Mouse (Mus musculus): ENCODE data around the gene Bag3. TPM values are rescaled to one million over a fixed set of nuclear protein-coding genes. Genes with fewer than 3 reads are reported as not detected.

Bag3 gene
- polyA plus RNA-seq, 1 experiment from 2014 or later = 14.2 TPM

DNA sequence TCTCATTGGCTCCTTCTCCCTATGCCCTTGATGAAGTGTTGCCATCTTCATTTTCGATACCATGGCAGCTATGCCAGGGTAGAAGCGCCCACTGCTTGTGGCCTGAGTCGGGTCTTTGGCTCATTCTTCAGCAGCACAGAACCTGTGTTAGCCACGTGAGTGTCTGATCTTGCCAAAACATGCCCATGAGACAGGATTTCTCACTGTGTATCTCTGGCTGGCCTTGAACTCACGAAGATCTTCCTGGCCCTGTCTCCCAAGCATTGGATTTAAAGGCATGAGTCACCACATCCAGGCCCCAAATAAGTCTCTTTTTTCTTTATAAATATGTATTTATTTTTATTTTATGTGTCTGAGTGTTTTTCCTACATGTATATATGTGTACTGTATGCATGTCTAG, 51.8 kb downstream of the Bag3 start:
- no peak overlapping the region for H3K9ac ChIP-seq
- H3K4me2 ChIP-seq = no peak overlapping the region
- no peaks in the 10 kb centered on the region for H3K27me3 ChIP-seq
- H3K36me3 ChIP-seq = no peaks in the 10 kb centered on the region
- H3K4me1 ChIP-seq = no peaks in the 10 kb centered on the region
- no peak overlapping the region for H3K27ac ChIP-seq
- no peaks in the 10 kb centered on the region for H3K9me3 ChIP-seq (replicated peaks)
- H3K4me3 ChIP-seq (replicated peaks) = no peak overlapping the region
- ATAC-seq (replicated peaks; ENCODE audit: low FRiP score) = no peak
- 88% methylated on average over 5 of the region's 5 CpGs for WGBS

DNA sequence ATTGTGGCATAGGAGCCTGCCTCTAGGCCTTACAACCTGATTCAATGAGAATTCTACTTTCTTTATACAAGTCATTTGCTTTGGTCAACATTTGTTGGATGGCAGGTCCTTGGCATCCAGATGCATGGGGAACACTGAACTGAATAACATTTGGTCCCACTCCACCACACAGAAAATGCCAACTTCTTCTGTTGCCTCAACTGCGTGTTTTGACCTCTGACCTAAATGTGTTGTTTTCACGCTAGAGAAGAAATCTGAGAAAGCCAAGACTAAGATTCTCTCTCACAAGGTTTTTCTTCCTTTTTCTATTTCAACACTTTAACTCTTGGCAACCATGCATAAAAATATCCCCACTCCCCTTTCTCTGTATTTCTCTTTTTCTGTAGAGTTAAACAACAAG, 52.4 kb downstream of the Bag3 start:
- no peaks in the 10 kb centered on the region for H3K27me3 ChIP-seq

DNA sequence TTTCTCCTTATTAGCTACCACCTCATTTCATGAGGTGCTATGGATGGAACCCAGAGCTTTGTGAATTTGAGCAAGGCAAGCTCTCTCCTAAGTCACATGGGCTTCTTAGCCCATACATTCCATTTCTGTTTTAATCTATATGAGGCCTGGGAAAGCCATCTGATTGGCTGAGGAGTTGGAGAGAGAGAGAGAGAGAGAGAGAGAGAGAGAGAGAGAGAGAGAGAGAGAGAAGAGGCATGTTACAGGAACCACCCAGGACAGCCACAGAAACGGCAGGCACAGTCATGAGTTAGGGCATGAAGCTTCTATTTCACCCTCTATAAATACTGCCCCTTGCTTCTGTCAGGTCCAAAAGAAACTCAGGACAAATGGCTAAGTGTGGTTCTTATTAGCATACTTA, 54.2 kb downstream of the Bag3 start:
- Histone ChIP-seq H3K36me3 (no peaks in the 10 kb centered on the region), H3K9ac (no peak overlapping the region), H3K27me3 (no peaks in the 10 kb centered on the region), H3K9me3 (replicated peaks) (no peaks in the 10 kb centered on the region), H3K27ac (no peak overlapping the region), H3K4me3 (replicated peaks) (no peak overlapping the region), H3K4me2 (no peak overlapping the region), H3K4me1 (peaks cover 4% of the 10 kb centered on the region; the same call in 1 of the 2 replicates)
- no peak for ATAC-seq (replicated peaks; ENCODE audit: low FRiP score)
- WGBS = 6% methylated on average over 1 of the region's 1 CpGs

More for the DNA sequence above, 52.4 kb downstream of the Bag3 start:
- Histone ChIP-seq H3K4me1 (no peaks in the 10 kb centered on the region), H3K27ac (no peak overlapping the region), H3K36me3 (no peaks in the 10 kb centered on the region), H3K4me2 (no peak overlapping the region), H3K9ac (no peak overlapping the region), H3K9me3 (replicated peaks) (no peaks in the 10 kb centered on the region), H3K4me3 (replicated peaks) (no peak overlapping the region)
- 33% methylated on average over 2 of the region's 2 CpGs for WGBS
- ATAC-seq (replicated peaks; ENCODE audit: low FRiP score) = no peak

DNA sequence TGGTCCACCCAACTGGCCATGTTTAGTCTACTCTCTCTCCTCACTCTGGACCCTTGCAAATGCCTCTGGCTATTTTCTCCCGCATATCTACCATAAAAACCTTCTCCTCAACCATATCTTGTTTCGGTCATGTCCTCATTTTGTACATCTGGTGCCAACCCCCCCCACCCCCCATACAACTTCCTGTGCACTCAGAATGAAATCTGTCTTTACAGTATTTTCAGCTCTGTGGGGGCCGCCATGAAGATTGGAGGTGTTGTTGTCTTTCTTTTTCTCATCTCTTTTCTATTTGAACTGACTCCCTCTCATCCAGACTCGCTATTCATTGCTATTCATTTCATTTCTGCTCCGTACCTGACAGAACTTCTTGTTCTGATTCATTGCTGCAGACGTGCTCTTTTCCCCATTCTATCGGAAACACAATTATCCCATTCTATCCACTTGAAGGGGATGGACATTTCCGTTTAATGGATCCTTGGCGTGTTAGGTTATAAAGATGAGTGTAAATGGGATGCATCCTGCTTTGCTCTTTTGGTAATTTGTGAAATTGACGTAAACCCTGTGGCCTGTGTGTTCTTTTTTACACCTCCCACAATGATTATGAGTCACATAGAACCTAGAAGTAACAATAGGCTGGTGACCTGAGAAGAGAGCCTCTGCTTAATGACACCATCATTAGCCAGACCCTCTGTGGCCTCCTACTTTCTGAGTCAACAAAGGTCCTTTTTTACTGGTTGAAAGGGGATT, 55.0 kb downstream of the Bag3 start:
- 65% methylated on average over 10 of the region's 10 CpGs for WGBS
- no peaks in the 10 kb centered on the region for H3K27me3 ChIP-seq
- no peaks in the 10 kb centered on the region for H3K9me3 ChIP-seq (replicated peaks)
- H3K4me1 ChIP-seq = peaks cover 4% of the 10 kb centered on the region; the same call in 1 of the 2 replicates
- no peaks in the 10 kb centered on the region for H3K36me3 ChIP-seq
- ATAC-seq (replicated peaks; ENCODE audit: low FRiP score) = no peak
- H3K9ac ChIP-seq = no peak overlapping the region
- H3K27ac ChIP-seq = no peak overlapping the region
- H3K4me3 ChIP-seq (replicated peaks) = no peak overlapping the region
- H3K4me2 ChIP-seq = no peak overlapping the region

DNA sequence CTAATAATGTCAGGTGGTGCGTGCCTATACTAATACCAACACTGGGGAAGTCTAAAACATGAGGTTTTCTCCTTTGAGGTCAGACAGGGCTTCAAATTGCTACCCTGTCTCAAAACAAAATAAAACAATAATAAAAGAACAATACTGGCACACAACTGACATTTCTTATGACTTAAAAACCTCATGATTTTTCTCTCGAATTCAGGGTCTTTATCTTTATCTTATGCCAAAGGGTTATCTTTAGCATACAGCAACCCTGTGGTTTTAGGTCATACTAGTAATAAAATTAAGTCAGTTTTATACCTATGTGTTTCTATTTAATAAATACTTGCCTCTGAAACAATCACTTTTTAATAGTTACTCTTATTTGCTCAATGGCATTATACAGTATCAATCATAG, 56.0 kb downstream of the Bag3 start:
- H3K4me1 ChIP-seq = peaks cover 4% of the 10 kb centered on the region; the same call in 1 of the 2 replicates
- H3K9ac ChIP-seq = no peak overlapping the region
- 75% methylated on average over 2 of the region's 2 CpGs for WGBS
- no peak overlapping the region for H3K4me2 ChIP-seq
- H3K27ac ChIP-seq = no peak overlapping the region
- no peak overlapping the region for H3K4me3 ChIP-seq (replicated peaks)
- no peaks in the 10 kb centered on the region for H3K27me3 ChIP-seq
- no peaks in the 10 kb centered on the region for H3K9me3 ChIP-seq (replicated peaks)
- no peaks in the 10 kb centered on the region for H3K36me3 ChIP-seq
- ATAC-seq (replicated peaks; ENCODE audit: low FRiP score) = no peak

DNA sequence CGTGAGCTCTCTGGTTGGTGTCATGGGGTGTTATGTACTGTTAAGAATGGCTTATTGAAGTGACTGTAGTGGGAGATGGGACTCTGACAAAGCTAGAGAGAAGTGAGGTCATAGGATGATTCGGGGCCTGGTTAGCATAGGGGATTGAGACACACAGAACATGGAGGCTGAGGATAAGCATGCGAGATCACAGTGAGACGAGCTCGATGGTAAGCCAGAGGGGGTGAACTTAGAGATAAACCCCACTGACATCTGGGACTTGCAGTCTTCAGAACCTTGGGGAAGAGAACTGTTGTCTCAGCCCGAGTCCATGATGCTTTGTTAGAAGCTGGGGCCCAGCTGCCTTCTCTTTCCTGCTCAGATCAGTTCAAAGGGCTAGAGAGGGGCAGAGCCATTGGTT, 56.9 kb downstream of the Bag3 start:
- H3K9me3 ChIP-seq (replicated peaks) = no peaks in the 10 kb centered on the region
- no peak overlapping the region for H3K4me3 ChIP-seq (replicated peaks)
- 92% methylated on average over 6 of the region's 6 CpGs for WGBS
- no peaks in the 10 kb centered on the region for H3K27me3 ChIP-seq
- no peaks in the 10 kb centered on the region for H3K36me3 ChIP-seq
- no peak overlapping the region for H3K9ac ChIP-seq
- no peak overlapping the region for H3K4me2 ChIP-seq
- no peak overlapping the region for H3K27ac ChIP-seq
- no peak for ATAC-seq (replicated peaks; ENCODE audit: low FRiP score)
- peaks cover 4% of the 10 kb centered on the region; the same call in 1 of the 2 replicates for H3K4me1 ChIP-seq

DNA sequence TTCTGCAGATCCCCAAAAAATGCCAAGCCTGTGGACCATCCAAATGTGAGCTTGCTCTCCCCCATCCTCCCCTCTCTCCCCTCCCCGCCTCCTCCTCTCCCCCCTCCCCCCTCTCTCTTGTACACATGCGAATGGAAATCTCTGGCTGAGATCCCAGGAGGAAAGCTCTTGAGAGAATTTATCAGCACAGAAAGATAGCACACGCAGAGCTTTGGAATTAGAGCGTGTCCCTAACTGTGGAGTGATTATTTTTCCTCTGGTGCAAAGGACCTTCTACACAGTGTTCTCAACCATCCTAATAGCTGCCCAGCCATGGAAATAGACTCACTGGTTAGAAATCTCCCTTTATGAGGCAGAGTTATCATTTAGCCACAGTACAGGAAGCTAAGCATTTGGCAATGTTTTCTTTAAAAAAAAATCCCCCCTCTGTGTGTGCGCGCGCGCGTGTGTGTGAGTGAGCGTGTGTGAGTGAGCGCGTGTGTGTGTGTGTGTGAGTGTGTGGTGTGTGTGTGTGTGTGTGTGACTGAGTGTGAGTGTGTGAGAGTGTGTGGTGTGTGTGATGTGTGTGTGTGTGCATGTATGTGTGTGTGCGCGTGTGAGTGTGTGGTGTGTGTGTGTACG, 58.6 kb downstream of the Bag3 start:
- 77% methylated on average over 15 of the region's 15 CpGs for WGBS
- H3K27me3 ChIP-seq = no peaks in the 10 kb centered on the region
- H3K4me1 ChIP-seq = peaks cover 4% of the 10 kb centered on the region; the same call in 1 of the 2 replicates
- no peak overlapping the region for H3K27ac ChIP-seq
- no peak overlapping the region for H3K4me3 ChIP-seq (replicated peaks)
- no peaks in the 10 kb centered on the region for H3K9me3 ChIP-seq (replicated peaks)
- ATAC-seq (replicated peaks; ENCODE audit: low FRiP score) = no peak
- no peaks in the 10 kb centered on the region for H3K36me3 ChIP-seq
- H3K4me2 ChIP-seq = no peak overlapping the region
- H3K9ac ChIP-seq = no peak overlapping the region

DNA sequence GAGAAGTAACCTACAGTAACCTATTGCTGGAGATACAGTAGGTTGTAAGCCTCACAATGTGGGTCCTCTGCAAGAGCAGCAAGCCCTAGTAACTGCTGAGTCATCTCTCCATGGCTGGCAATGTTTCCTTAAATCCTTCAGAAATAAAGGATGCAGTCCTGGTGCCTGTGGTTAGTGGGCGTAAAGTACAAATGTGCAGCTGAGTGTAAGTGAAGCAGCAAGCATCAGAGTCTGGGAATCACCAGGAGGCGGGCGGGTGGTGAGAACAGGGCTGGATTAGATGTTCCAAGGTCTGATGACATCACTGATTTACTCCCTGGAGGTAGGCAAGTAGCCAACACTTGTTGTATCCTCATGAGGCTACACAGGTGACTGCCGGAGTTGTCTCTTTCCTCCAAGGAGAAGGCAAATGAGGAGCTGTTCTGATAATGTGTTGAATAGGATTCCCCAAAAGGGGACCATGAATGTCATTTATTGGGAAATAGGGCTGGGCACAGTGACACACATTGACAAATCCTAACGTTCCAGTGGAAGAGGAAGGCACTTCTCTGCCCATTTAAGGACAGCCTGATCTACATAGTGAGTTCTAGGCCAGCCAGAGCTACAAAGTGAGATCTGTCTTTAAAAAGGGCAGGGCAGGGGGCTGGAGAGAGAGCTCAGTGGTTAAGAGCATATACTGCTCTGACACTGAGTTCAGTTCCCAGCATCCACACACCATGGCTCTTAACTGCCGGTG, 60.0 kb downstream of the Bag3 start:
- 73% methylated on average over 6 of the region's 6 CpGs for WGBS
- no peak overlapping the region for H3K4me2 ChIP-seq
- no peak overlapping the region for H3K27ac ChIP-seq
- no peak overlapping the region for H3K4me3 ChIP-seq (replicated peaks)
- H3K9me3 ChIP-seq (replicated peaks) = no peaks in the 10 kb centered on the region
- H3K36me3 ChIP-seq = no peaks in the 10 kb centered on the region
- H3K27me3 ChIP-seq = no peaks in the 10 kb centered on the region
- H3K9ac ChIP-seq = no peak overlapping the region
- peaks cover 4% of the 10 kb centered on the region; the same call in 1 of the 2 replicates for H3K4me1 ChIP-seq
- no peak for ATAC-seq (replicated peaks; ENCODE audit: low FRiP score)

DNA sequence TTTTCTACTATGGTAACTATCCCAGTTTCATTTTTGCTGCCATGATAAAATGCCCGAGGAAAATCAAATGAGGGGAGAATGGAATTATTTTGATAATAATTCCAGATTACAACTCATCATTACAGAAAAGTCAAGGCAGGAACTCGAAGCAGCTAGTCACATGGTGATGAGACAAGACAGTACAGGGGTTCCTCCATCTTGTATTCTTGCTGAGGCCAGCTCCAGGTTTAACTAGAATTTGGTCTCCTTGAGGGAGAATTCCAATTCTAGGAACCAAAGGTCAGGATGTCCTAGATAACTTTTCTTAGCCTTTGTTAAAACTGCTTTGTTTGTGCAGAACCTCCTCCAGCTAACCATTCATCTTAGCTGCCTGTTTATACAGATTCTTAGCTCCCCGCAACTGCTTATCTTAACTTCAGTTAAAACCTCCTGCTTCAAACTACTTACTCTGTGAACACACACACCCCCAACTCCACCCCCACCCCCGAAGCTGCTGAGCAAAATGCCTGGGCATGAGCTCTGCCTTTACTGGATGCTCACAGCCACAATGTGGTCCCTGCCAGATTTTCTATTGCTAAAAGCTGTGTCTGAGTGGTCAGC, 64.0 kb downstream of the Bag3 start:
- Histone ChIP-seq H3K9ac (no peak overlapping the region), H3K4me1 (peaks cover 16% of the 10 kb centered on the region), H3K4me3 (replicated peaks) (no peak overlapping the region), H3K4me2 (no peak overlapping the region), H3K27me3 (no peaks in the 10 kb centered on the region), H3K27ac (no peak overlapping the region), H3K9me3 (replicated peaks) (no peaks in the 10 kb centered on the region), H3K36me3 (no peaks in the 10 kb centered on the region)
- 70% methylated on average over 4 of the region's 4 CpGs for WGBS
- no peak for ATAC-seq (replicated peaks; ENCODE audit: low FRiP score)

DNA sequence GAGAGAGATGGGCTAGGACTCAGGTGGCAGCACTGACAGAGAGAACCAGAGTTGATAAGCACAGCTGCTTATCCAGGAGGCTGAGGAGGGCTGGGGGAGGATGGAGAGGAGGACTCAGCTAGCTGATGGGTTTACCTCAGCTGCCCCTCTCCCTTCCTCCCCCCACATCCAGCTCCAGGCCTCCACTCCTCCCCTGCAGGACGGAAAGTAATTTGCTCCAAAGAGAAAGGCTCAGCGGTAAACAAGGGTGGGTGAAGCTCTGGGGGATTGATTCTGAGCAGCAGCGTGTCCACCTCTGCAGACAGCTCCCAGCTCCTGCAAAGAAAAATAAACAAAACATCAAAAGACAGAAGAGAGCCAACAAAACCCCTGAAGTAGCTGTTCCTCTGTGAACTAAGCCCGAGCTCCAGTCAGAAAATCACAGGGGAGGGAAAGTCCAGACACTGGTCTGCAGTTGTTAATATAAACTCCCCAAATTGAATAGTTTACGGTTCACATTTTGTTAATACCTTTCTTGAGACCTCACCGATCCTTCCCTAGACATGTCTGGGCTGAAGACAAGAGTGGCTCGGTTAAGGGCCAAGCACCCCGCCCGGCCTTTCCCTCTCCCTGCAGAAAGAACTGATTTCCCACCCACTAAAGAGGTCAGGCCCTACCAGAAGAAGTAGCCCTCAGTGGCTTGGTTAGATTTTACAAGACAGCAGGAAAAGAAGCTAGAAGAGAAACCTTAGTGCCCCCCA, 68.1 kb downstream of the Bag3 start:
- peak overlapping the region; percentile 53 for H3K4me2 ChIP-seq
- 12% methylated on average over 9 of the region's 9 CpGs for WGBS
- peak overlapping the region; percentile 87 for H3K27ac ChIP-seq
- peaks cover 23% of the 10 kb centered on the region for H3K4me1 ChIP-seq
- no peak overlapping the region for H3K9ac ChIP-seq
- ATAC-seq (replicated peaks; ENCODE audit: low FRiP score) = peak; percentile 90
- H3K4me3 ChIP-seq (replicated peaks) = no peak overlapping the region
- H3K27me3 ChIP-seq = no peaks in the 10 kb centered on the region
- no peaks in the 10 kb centered on the region for H3K9me3 ChIP-seq (replicated peaks)
- no peaks in the 10 kb centered on the region for H3K36me3 ChIP-seq

DNA sequence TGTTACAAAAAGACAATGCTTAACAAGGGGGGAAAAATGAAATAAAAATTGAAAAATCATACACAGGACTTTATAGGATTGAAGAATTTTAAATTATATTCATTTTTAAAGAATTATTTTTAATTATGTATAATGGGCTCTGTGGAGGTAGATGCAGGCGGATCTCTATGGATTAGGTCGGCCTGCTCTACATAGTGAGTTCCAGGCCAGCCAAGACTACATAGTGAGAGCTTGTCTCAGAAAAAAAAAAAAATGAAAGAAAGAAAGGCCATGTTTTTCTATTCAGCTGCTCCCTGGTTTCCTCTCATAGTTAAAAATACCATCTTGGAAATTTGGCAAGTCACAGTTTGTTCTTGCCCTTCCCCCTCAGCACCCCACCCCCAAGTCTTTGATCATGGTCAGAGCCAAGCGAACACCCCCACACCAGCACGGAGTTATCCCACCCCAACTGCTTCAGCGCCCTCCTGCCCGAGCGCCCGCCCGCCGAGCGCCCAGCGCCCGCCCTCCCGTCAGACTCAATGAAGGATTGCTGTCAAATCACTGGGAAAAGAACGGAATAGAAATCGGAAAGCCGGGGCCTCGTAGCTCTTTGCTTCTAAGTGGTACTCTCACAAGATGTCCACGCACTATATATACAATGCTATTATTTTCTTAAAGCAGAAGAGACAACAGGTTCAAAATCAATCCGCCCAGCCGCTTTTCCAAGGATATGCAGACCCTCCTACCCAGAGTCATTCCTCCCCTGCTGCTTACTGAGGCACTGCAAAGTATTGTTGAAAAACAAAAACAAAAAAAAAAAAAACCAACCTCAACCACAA, 68.9 kb downstream of the Bag3 start:
- no peaks in the 10 kb centered on the region for H3K27me3 ChIP-seq
- peak overlapping the region; percentile 24 for H3K4me3 ChIP-seq (replicated peaks)
- H3K36me3 ChIP-seq = no peaks in the 10 kb centered on the region
- no peak overlapping the region for H3K9ac ChIP-seq
- ATAC-seq (replicated peaks; ENCODE audit: low FRiP score) = 0 out of 2 replicates have a peak, but pooled peaks have one; percentile 57
- whole genome bisulfite sequencing = 6% methylated on average over 21 of the region's 21 CpGs
- peak overlapping the region; percentile 53 for H3K4me2 ChIP-seq
- no peaks in the 10 kb centered on the region for H3K9me3 ChIP-seq (replicated peaks)
- peaks cover 23% of the 10 kb centered on the region for H3K4me1 ChIP-seq
- peak overlapping the region; percentile 87 for H3K27ac ChIP-seq
